Mouse (Mus musculus) inflammation-experienced regulatory T-cells, adult 6 months (primary cell): Measurements from ENCODE around the gene Rapgef5. TPM values are rescaled to one million over a fixed set of nuclear protein-coding genes. Genes with fewer than 3 reads are reported as not detected.

Source experiments
- ATAC-seq: one replicate; pipeline ENCODE4 v1.8.0; 2017
- polyA plus RNA-seq, 3 experiments: library from polyadenylated mRNA; unstranded; fragments of 100-300 nt; shearing (Covaris generic); gene quantifications; one replicate each; pipeline ENCODE4 v1.2.1; 2017

Rapgef5 gene
- polyA plus RNA-seq, 3 experiments from 2014 or later = 0.59 to 1.5 (median 1.3) TPM

- no peak for ATAC-seq
These were observed 106.7 kb downstream of the Rapgef5 start for GRCm38 (mm10) chr12:117622972-117623371.

GRCm38 (mm10) chr12:117627311-117627710, 111.0 kb downstream of the Rapgef5 start:
- ATAC-seq = no peak

GRCm38 (mm10) chr12:117628321-117629093, 112.2 kb downstream of the Rapgef5 start:
- no peak for ATAC-seq

GRCm38 (mm10) chr12:117632133-117632532, 115.9 kb downstream of the Rapgef5 start:
- ATAC-seq = no peak

GRCm38 (mm10) chr12:117636139-117636772, 120.0 kb downstream of the Rapgef5 start:
- ATAC-seq = no peak

GRCm38 (mm10) chr12:117636969-117637368, 120.7 kb downstream of the Rapgef5 start:
- ATAC-seq = no peak

GRCm38 (mm10) chr12:117638833-117639232, 122.6 kb downstream of the Rapgef5 start:
- ATAC-seq = peak; percentile 25

GRCm38 (mm10) chr12:117639356-117640121, 123.3 kb downstream of the Rapgef5 start:
- ATAC-seq = peak; percentile 28

- ATAC-seq = no peak
These were observed 126.2 kb downstream of the Rapgef5 start for GRCm38 (mm10) chr12:117642512-117642911.

GRCm38 (mm10) chr12:117645771-117646170, 129.5 kb downstream of the Rapgef5 start:
- ATAC-seq = no peak

GRCm38 (mm10) chr12:117653920-117654472, 137.7 kb downstream of the Rapgef5 start:
- ATAC-seq = no peak

- no peak for ATAC-seq
These were observed 140.7 kb downstream of the Rapgef5 start for GRCm38 (mm10) chr12:117656935-117657334.

GRCm38 (mm10) chr12:117657766-117658165, 141.5 kb downstream of the Rapgef5 start:
- no peak for ATAC-seq

GRCm38 (mm10) chr12:117658821-117659220, 142.5 kb downstream of the Rapgef5 start:
- ATAC-seq = no peak

- no peak for ATAC-seq
These were observed 144.1 kb downstream of the Rapgef5 start for GRCm38 (mm10) chr12:117660361-117660760.

GRCm38 (mm10) chr12:117661871-117662270, 145.6 kb downstream of the Rapgef5 start:
- ATAC-seq = no peak

- ATAC-seq = no peak
These were observed 147.4 kb downstream of the Rapgef5 start for GRCm38 (mm10) chr12:117663637-117664036.

GRCm38 (mm10) chr12:117664644-117665043, 148.4 kb downstream of the Rapgef5 start:
- ATAC-seq = no peak

GRCm38 (mm10) chr12:117666391-117666790, 150.1 kb downstream of the Rapgef5 start:
- no peak for ATAC-seq

- ATAC-seq = no peak
These were observed 153.5 kb downstream of the Rapgef5 start for GRCm38 (mm10) chr12:117669610-117670400.

- no peak for ATAC-seq
These were observed 156.9 kb downstream of the Rapgef5 start for GRCm38 (mm10) chr12:117673188-117673587.

GRCm38 (mm10) chr12:117674511-117674910, 158.2 kb downstream of the Rapgef5 start:
- no peak for ATAC-seq
